Mouse (Mus musculus) left cerebral cortex, postnatal 25 days (tissue): ENCODE results near the gene Lad1. TPM values are rescaled to one million over a fixed set of nuclear protein-coding genes. Genes with fewer than 3 reads are reported as not detected.

ENCODE experiments used
- DNase-seq, 2 experiments: peaks; one replicate each; pipeline ENCODE4 v3.0.0; 2022; ENCODE audit warnings: low spot score in 2 of 2, mixed read lengths in 1 of 2
- intact Hi-C: fragments of 180-260 bp; cut with DNase I; formaldehyde crosslinking; loops from one replicate; pipeline ENCODE4 v1.15.1; 2025
- total RNA-seq, 2 experiments: library from RNA; stranded (reverse); gene quantifications; 2 replicates each; pipeline ENCODE4 v1.2.3; 2021

Gene Lad1
- 1 to 10 TPM; 1.1 TPM for total RNA-seq

GRCm38 (mm10) chr1:135818481-135819086 lies at the start of gene Lad1:
Lad1 (plus strand) TSS chr1:135818598.
- DNase-seq, result no peak
- intact Hi-C loops, result no loop called here

GRCm38 (mm10) chr1:135770237-135770636 lies 48.2 kb upstream of the Lad1 start:
- intact Hi-C loops, result no loop called here
- DNase-seq, result no peak

- intact Hi-C loops, result no loop called here
- DNase-seq, result no peak
Observed at GRCm38 (mm10) chr1:135770896-135771572, 47.4 kb upstream of the Lad1 start.

GRCm38 (mm10) chr1:135771573-135771970 lies 46.8 kb upstream of the Lad1 start:
- no peak for DNase-seq
- intact Hi-C loops, result no loop called here

GRCm38 (mm10) chr1:135776596-135776995 lies 41.8 kb upstream of the Lad1 start:
- intact Hi-C loops, result no loop called here
- no peak for DNase-seq

- intact Hi-C loops, result no loop called here
- DNase-seq, result no peak
Observed at GRCm38 (mm10) chr1:135777046-135777445, 41.4 kb upstream of the Lad1 start.

GRCm38 (mm10) chr1:135778780-135779535 lies 39.4 kb upstream of the Lad1 start, which contains the start of gene Tnni1:
Tnni1 (plus strand) TSS chr1:135779434.
- DNase-seq, result peak in 1 of 2 experiments; percentile 43
- intact Hi-C loops, result no loop called here

GRCm38 (mm10) chr1:135780649-135781048 lies 37.7 kb upstream of the Lad1 start:
- intact Hi-C loops, result loop anchor here (1.0 to 2.0 kb wide), 2 partner anchors 27 to 62 kb away; no protein-coding TSS in a partner anchor

GRCm38 (mm10) chr1:135781220-135781619 lies 37.2 kb upstream of the Lad1 start:
- intact Hi-C loops, result loop anchor here (1.0 to 2.0 kb wide), 2 partner anchors 28 to 62 kb away; no protein-coding TSS in a partner anchor
- peak; percentile 55 to 67 for DNase-seq

More at GRCm38 (mm10) chr1:135780649-135781048, 37.7 kb upstream of the Lad1 start:
- DNase-seq, result no peak

GRCm38 (mm10) chr1:135782816-135783215 lies 35.6 kb upstream of the Lad1 start:
- intact Hi-C loops, result no loop called here
- DNase-seq, result no peak

- intact Hi-C loops, result loop anchor here (2.0 kb wide), 2 partner anchors 35 to 69 kb away; no protein-coding TSS in a partner anchor
- peak; percentile 66 to 78 for DNase-seq
Observed at GRCm38 (mm10) chr1:135787799-135788198, 30.6 kb upstream of the Lad1 start.

GRCm38 (mm10) chr1:135788708-135789107 lies 29.7 kb upstream of the Lad1 start:
- intact Hi-C loops, result loop anchor here (2.0 kb wide), 2 partner anchors 36 to 70 kb away; no protein-coding TSS in a partner anchor
- DNase-seq, result peak; percentile 26 to 59

- intact Hi-C loops, result loop anchor here (2.0 kb wide), 2 partner anchors 37 to 71 kb away; no protein-coding TSS in a partner anchor
- peak; percentile 46 to 57 for DNase-seq
Observed at GRCm38 (mm10) chr1:135789815-135790214, 28.6 kb upstream of the Lad1 start.

- no peak for DNase-seq
- intact Hi-C loops, result no loop called here
Observed at GRCm38 (mm10) chr1:135792143-135792939, 26.1 kb upstream of the Lad1 start.

GRCm38 (mm10) chr1:135793370-135794215 lies 24.8 kb upstream of the Lad1 start:
- intact Hi-C loops, result no loop called here
- DNase-seq, result peak; percentile 69 to 91

GRCm38 (mm10) chr1:135794216-135795134 lies 23.9 kb upstream of the Lad1 start:
- no peak for DNase-seq
- intact Hi-C loops, result no loop called here

GRCm38 (mm10) chr1:135798492-135798891 lies 19.9 kb upstream of the Lad1 start:
- intact Hi-C loops, result no loop called here
- no peak for DNase-seq
